Mouse (Mus musculus) midbrain, embryonic 15.5 days (tissue): ENCODE measurements around the gene Erich3. TPM values are rescaled to one million over a fixed set of nuclear protein-coding genes. Genes with fewer than 3 reads are reported as not detected.
"Not testable (repeated sequence)": the region's sequence is repeated elsewhere in the genome, so short reads cannot be mapped to it uniquely, and the experiment has no call there.

ENCODE experiments used
- ATAC-seq: fragments of 200-750 bp; cut with Nextera tagmentation; replicated peaks from 2 replicates; pipeline ENCODE4 v1.8.0; 2017; ENCODE audit warnings: moderate TSS enrichment
- H3K27ac ChIP-seq: fragments of 300-500 bp; sonication (generic); 2 replicates; pipeline ENCODE4 v1.5.1; 2015; ENCODE audit warnings: mild to moderate bottlenecking, inconsistent platforms
- H3K27me3 ChIP-seq: fragments of 300-500 bp; sonication (generic); replicated peaks from 2 replicates; pipeline ENCODE4 v1.6.1; 2015; ENCODE audit warnings: inconsistent platforms
- H3K36me3 ChIP-seq: fragments of 300-500 bp; sonication (generic); replicated peaks from 2 replicates; pipeline ENCODE4 v1.6.1; 2015; ENCODE audit warnings: inconsistent platforms
- H3K4me1 ChIP-seq: fragments of 300-500 bp; sonication (generic); 2 replicates; pipeline ENCODE4 v1.6.1; 2015; ENCODE audit warnings: inconsistent platforms
- H3K4me2 ChIP-seq: fragments of 300-500 bp; sonication (generic); 2 replicates; pipeline ENCODE4 v1.6.1; 2015; ENCODE audit warnings: inconsistent platforms, mild to moderate bottlenecking, moderate library complexity
- H3K4me3 ChIP-seq: fragments of 300-500 bp; sonication (generic); 2 replicates; pipeline ENCODE4 v1.5.1; 2015; ENCODE audit warnings: mild to moderate bottlenecking, inconsistent platforms
- H3K9ac ChIP-seq: fragments of 300-500 bp; sonication (generic); 2 replicates; pipeline ENCODE4 v1.6.1; 2015; ENCODE audit warnings: mild to moderate bottlenecking, inconsistent platforms
- H3K9me3 ChIP-seq: fragments of 300-500 bp; sonication (generic); 2 replicates; pipeline ENCODE4 v1.6.1; 2016; ENCODE audit warnings: inconsistent platforms
- WGBS: fragments of 180-500 bp; shearing (Covaris S2); methylation state at CpG from one replicate; pipeline ENCODE4 v1.1.7; 2015; ENCODE audit warnings: mixed read lengths; 5-methylcytosine and 5-hydroxymethylcytosine counted together
- polyA plus RNA-seq: library from polyadenylated mRNA; unstranded; fragments of >200 nt; fragmentation: Nextera tagmentation; extraction: Ambion mirVana; gene quantifications from 2 replicates; pipeline ENCODE4 v1.2.1, GENCODE M21; 2015

Erich3 gene
- 1.8 and 2.4 TPM in 2 replicates for polyA plus RNA-seq

DNA sequence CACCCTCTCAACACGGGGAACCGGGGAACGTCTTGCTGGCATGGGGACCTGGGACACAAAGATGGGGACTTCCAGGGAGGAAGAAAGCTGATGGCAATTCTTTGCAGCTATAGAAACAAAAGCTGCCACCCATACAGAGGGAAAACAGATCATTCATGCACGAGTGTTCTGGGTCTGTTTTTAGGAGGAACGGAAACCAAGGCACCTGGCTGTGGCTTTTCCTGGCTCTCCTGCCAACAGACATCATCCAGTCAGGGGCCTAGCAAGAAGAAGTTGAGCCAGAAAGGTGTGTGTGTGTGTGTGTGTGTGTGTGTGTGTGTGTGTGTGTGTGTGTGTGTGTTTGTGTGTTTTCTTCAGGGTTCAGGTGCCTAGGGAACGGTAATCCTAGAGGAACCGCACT is at the start of gene Erich3:
Gene Erich3 (plus strand): TSS at position 315 of the 400 bp plus-strand sequence.
- ATAC-seq: no peak
- Histone ChIP-seq H3K9ac (peak within 1 kb of the TSS; percentile 60), H3K27ac (peak within 1 kb of the TSS; percentile 93), H3K27me3 (no peaks in the 10 kb centered on the region), H3K4me2 (peak within 1 kb of the TSS; percentile 71), H3K9me3 (no peaks in the 10 kb centered on the region), H3K4me3 (peak within 1 kb of the TSS; percentile 43), H3K4me1 (peaks cover 21% of the 10 kb centered on the region), H3K36me3 (no peaks in the 10 kb centered on the region)
- 23% methylated on average over 7 of the region's 7 CpGs for WGBS

DNA sequence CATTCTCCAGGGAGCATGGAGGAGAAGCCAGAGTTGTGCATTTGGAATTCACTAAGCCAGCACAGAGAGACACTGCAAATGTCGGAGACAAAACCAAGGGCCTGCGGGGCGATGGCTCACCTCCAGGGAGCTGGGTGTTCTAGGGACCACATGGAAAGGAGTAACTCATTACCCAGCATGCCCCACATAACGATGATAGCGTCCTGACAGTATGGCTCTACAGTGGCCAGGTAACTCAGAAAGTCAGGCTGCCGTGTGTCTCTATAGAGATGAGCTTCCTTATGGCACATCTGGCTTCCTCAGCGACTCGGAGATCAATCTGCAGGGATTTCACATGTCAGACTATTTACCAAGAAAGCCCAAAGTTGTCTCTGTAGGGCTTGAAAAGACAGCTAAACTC is 48.9 kb upstream of the Erich3 start:
- Histone ChIP-seq H3K9me3 (no peaks in the 10 kb centered on the region), H3K27ac (no peak overlapping the region), H3K36me3 (no peaks in the 10 kb centered on the region), H3K4me1 (no peaks in the 10 kb centered on the region), H3K4me3 (no peak overlapping the region), H3K4me2 (no peak overlapping the region), H3K27me3 (no peaks in the 10 kb centered on the region), H3K9ac (no peak overlapping the region)
- WGBS: 80% methylated on average over 8 of the region's 8 CpGs
- no peak for ATAC-seq

DNA sequence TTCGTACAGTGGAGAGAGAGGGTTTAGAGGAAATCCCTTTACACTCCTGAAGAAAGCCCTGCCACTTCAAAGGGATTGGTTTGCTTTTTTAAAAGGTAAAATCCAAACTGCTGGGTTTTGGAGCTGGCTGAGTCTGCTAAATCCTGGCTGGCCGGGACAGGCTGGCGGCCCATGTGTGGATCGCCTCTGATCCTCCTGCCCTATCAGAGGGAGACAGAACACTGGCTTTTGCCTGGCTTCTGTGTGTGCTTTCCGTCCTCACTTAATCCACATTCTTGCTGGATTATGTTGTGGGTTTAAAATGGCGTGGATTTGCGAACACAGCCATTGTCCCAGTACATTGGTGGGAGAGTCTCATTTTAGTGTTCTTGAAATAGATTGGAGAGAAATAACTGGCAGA is 48.4 kb upstream of the Erich3 start:
- peak; percentile 76 for ATAC-seq
- H3K9me3 ChIP-seq: no peaks in the 10 kb centered on the region

DNA sequence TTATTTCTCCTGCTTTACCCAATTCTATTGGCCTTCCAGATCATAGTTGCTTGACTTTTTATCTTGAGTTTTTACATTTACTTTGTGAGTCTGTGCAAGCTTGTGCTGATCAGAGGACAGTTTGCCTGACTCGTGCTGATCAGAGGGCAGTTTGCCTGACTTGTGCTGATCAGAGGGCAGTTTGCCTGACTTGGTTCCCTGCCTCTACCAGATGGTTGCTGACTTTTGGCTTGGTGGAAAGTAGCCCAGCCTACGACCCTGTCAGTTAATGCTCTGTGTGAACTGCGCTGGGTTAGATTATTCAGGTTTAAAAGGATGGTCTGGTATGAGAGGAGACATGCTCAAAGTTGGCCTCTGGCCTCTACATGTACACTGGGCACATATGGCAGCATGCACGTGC is 47.6 kb upstream of the Erich3 start:
- no peaks in the 10 kb centered on the region for H3K36me3 ChIP-seq
- no peak overlapping the region for H3K9ac ChIP-seq
- no peaks in the 10 kb centered on the region for H3K27me3 ChIP-seq
- ATAC-seq: no peak
- no peak overlapping the region for H3K4me3 ChIP-seq
- WGBS: 90% methylated on average over 4 of the region's 4 CpGs
- H3K27ac ChIP-seq: no peak overlapping the region
- H3K9me3 ChIP-seq: no peaks in the 10 kb centered on the region
- H3K4me2 ChIP-seq: no peak overlapping the region
- no peaks in the 10 kb centered on the region for H3K4me1 ChIP-seq

More for the DNA sequence above, 48.4 kb upstream of the Erich3 start:
- Histone ChIP-seq H3K4me2 (no peak overlapping the region), H3K27ac (no peak overlapping the region), H3K27me3 (no peaks in the 10 kb centered on the region), H3K9ac (no peak overlapping the region), H3K36me3 (no peaks in the 10 kb centered on the region), H3K4me3 (no peak overlapping the region), H3K4me1 (no peaks in the 10 kb centered on the region)
- WGBS: 43% methylated on average over 7 of the region's 7 CpGs

DNA sequence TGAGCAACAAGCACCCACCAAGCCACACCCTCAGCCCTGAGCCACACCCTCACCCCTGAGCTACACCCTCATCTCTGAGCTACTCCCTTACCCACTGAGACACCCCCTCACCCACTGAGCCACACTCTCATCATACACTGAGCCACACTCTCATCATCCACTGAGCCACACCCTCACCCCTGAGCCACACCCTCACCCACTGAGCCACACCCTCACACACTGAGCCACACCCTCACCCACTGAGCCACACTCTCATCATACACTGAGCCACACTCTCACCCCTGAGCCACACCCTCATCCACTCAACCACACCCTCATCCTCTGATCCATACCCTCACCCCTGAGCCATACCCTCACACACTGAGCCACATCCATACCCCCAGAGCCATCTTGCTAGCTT is 35.4 kb upstream of the Erich3 start:
- no peaks in the 10 kb centered on the region for H3K27me3 ChIP-seq
- no peak overlapping the region for H3K4me3 ChIP-seq
- no peaks in the 10 kb centered on the region for H3K4me1 ChIP-seq
- no peaks in the 10 kb centered on the region for H3K9me3 ChIP-seq
- H3K27ac ChIP-seq: no peak overlapping the region
- no peak overlapping the region for H3K9ac ChIP-seq
- no peak overlapping the region for H3K4me2 ChIP-seq
- no peaks in the 10 kb centered on the region for H3K36me3 ChIP-seq
- ATAC-seq: peak; percentile 37; the same call in 1 of the 2 replicates

DNA sequence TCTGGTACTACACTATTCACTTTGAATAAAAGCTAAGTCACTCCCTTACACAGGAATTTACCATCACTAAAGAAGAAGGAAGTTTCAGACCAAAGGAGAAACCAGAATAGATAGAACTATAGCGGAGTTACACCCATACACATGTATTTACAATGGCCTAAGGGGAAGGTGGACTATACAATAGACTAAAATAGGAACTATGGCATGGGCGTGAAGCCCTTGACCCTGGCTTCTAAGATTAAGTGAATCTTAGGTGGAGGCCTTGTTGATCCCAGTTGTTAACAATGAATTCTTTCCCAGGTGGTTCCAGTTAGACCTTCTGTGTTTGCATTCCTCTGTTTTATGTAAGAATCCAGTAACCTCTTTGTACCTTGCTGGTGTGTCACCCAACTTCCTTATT is 32.4 kb upstream of the Erich3 start:
- not testable (repeated sequence) for H3K36me3 ChIP-seq, H3K27me3 ChIP-seq, H3K4me1 ChIP-seq, H3K9me3 ChIP-seq, H3K4me2 ChIP-seq, H3K4me3 ChIP-seq, ATAC-seq, H3K27ac ChIP-seq, H3K9ac ChIP-seq
- WGBS: 89% methylated on average over 2 of the region's 2 CpGs

DNA sequence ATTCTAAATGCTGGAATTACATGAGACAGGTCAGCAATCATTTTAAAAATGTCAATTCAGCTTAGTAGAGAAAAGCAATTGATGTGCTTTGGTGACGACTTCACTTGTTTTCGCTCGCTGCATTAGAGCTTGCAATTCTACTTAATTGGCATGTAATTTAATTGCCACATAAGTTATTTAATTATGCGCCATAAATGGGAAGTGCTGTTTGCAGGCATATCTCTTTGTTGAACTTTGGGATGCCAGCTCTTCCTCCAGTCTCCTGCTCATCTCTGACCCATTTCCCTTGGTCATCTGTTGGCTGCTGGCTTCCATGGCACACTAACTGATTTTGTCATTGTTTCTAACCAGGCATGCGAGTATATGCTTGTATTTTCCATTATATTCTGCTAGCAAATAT is 30.6 kb upstream of the Erich3 start:
- WGBS: 80% methylated on average over 5 of the region's 5 CpGs
- no peak overlapping the region for H3K27ac ChIP-seq
- ATAC-seq: no peak
- H3K36me3 ChIP-seq: no peaks in the 10 kb centered on the region
- no peaks in the 10 kb centered on the region for H3K9me3 ChIP-seq
- no peak overlapping the region for H3K4me3 ChIP-seq
- no peaks in the 10 kb centered on the region for H3K4me1 ChIP-seq
- no peak overlapping the region for H3K9ac ChIP-seq
- no peak overlapping the region for H3K4me2 ChIP-seq
- no peaks in the 10 kb centered on the region for H3K27me3 ChIP-seq

DNA sequence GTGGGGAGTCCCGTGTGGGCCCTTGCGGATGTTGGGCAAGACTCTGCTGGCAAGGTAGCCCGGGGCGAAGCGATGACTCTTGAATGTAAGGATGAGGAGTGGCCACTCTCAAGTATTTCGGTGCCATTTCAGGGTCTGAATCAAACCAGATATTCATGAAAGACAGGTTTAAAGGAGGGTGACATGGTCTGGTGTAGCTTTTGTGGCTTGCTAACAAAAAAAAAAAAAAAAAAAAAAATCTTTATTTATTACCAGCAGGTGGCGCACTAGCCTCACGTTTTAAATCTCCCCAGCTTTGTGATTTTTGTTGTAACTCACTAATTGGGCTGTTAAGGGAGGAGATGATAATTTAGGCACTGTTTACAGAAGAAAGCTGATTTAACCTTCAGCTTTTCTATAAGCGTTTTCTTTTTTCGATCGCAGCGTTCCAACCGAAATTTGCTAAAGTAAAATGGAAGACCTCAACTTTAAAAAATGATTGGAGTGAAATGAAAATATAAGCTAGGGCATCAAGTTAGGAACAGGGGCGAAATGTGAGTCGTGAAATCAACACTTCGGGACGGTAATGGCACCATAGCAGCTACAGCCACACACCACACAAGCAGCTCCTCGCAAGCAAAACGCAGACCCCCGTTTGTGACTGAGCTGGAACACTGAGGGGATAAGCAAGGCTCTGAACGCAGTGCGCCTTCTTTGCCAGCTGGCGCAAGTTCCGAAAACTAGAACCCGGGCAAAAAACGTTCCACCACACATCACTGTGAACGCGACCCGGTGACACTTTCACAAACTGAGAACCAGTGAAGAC is 16.8 kb upstream of the Erich3 start:
- H3K36me3 ChIP-seq: no peaks in the 10 kb centered on the region
- no peak overlapping the region for H3K27ac ChIP-seq
- peaks cover 20% of the 10 kb centered on the region for H3K4me1 ChIP-seq
- no peaks in the 10 kb centered on the region for H3K9me3 ChIP-seq
- no peaks in the 10 kb centered on the region for H3K27me3 ChIP-seq
- peak overlapping the region; percentile 29; the same call in 1 of the 2 replicates for H3K4me2 ChIP-seq
- 0 out of 2 replicates have a peak, but pooled peaks have one; percentile 62 for ATAC-seq
- H3K4me3 ChIP-seq: peak overlapping the region; percentile 9; the same call in 1 of the 2 replicates
- H3K9ac ChIP-seq: no peak overlapping the region
- WGBS: 57% methylated on average over 29 of the region's 29 CpGs

DNA sequence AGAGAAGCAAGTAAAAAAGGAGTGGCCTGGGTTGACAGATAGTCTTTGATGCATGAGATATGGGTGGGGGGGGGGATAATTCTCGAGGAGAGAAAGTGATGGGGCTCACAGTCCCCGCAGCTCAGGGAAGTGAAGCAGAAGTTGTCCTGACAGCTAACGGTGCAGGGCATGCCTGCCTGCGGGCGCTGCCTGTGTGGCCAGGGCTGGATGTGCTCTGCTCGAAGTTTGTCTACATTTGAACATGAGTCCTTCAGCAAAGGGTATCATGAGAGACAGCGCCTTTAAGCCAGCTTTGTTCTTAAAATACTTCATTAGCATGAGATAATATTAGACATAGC is 16.2 kb upstream of the Erich3 start:
- H3K4me2 ChIP-seq: 0 out of 2 replicates have a peak overlapping the region, but pooled peaks have one; percentile 29
- H3K4me3 ChIP-seq: no peak overlapping the region
- no peaks in the 10 kb centered on the region for H3K9me3 ChIP-seq
- 68% methylated on average over 7 of the region's 7 CpGs for WGBS
- ATAC-seq: no peak
- H3K36me3 ChIP-seq: no peaks in the 10 kb centered on the region
- 0 out of 2 replicates have a peak, but pooled peaks cover 2% of the 10 kb centered on the region for H3K27me3 ChIP-seq
- no peak overlapping the region for H3K9ac ChIP-seq
- H3K27ac ChIP-seq: no peak overlapping the region
- H3K4me1 ChIP-seq: peaks cover 20% of the 10 kb centered on the region

DNA sequence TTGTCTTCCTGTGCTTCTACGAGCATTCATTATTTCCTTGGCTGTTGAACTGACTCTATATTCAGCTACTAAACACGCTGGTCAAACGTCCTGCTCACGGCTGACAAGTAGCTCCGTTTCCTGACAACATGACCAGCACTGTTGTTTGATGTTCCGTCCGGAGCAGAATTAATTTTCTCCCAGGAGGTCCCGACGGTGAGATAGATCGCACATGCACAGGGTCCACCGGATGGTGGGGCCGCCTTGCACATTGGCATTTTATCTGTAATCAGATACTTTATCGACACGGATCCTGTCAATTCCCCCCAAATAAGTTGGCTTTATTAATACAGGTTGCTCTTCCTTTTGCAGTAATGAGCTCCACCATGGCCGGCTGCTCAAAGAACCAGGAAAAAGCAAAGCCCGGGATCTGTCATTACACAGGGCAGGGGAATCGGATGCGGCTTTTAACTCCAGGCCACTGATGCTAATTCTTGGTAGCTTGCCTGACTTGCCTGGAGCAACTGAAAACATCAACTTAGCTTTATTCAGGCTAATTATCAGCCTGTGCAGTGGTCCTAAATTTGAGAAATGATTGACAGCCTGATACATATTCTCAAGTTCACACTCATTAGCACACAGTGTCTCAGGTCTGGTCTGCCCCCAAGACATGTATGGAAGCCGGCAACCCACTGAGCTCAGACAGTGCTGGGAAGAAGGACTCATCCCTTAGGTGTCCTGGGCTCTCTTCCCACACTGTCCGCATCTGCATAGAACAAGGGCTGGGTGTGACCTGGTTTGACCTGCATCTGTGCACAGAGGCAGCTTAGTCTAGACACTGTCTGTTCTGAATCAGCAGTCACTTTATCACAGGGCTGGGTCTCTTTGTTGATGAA is 14.0 kb upstream of the Erich3 start:
- H3K4me3 ChIP-seq: no peak overlapping the region
- peak overlapping the region; percentile 34; the same call in 1 of the 2 replicates for H3K27ac ChIP-seq
- H3K27me3 ChIP-seq: 0 out of 2 replicates have a peak, but pooled peaks cover 2% of the 10 kb centered on the region
- H3K9ac ChIP-seq: no peak overlapping the region
- H3K4me2 ChIP-seq: peak overlapping the region; percentile 15
- ATAC-seq: peak; percentile 72
- H3K9me3 ChIP-seq: no peaks in the 10 kb centered on the region
- 30% methylated on average over 20 of the region's 20 CpGs for WGBS
- H3K36me3 ChIP-seq: no peaks in the 10 kb centered on the region
- peaks cover 34% of the 10 kb centered on the region for H3K4me1 ChIP-seq

DNA sequence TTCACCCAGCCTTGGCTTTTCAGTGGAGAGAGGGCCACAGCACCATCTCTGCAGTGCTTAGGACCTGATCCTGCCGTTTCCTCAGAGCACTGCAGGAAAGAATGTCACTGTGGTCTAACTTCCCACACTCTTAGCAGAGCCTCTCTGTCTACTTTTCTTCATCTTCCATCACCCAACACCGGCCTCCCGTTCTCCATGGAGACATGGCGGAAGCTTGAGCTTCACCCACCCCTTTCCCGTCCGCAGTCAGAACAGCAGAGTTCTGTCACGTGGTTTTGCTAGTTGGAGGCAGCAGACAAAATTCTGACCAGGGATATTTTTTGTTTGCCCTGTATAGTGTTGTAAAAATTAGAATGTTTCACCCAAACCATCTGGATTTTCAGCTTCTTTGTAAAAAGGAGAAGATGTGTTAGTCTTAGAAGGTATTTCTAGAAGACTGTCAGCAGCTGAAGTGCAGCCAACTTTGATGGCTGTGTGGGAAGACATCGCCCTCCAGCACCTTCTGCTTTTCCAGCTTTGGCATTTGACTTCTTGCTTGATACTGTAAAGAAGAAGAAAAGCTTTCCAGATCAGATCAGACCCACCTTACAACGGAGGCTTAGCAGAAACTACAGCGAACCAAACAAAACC is 12.4 kb upstream of the Erich3 start:
- H3K9ac ChIP-seq: no peak overlapping the region
- no peak overlapping the region for H3K27ac ChIP-seq
- no peak overlapping the region for H3K4me2 ChIP-seq
- H3K4me1 ChIP-seq: peaks cover 36% of the 10 kb centered on the region
- H3K9me3 ChIP-seq: no peaks in the 10 kb centered on the region
- 0 out of 2 replicates have a peak, but pooled peaks cover 2% of the 10 kb centered on the region for H3K27me3 ChIP-seq
- no peak for ATAC-seq
- H3K36me3 ChIP-seq: no peaks in the 10 kb centered on the region
- H3K4me3 ChIP-seq: no peak overlapping the region
- WGBS: 89% methylated on average over 10 of the region's 10 CpGs
